Mouse (Mus musculus): ENCODE results near the gene Npas2. TPM values are rescaled to one million over a fixed set of nuclear protein-coding genes. Genes with fewer than 3 reads are reported as not detected.

The Npas2 gene
- total and polyA plus RNA-seq, 3 experiments = 1.8 to 10.0 (median 3.7) TPM

DNA sequence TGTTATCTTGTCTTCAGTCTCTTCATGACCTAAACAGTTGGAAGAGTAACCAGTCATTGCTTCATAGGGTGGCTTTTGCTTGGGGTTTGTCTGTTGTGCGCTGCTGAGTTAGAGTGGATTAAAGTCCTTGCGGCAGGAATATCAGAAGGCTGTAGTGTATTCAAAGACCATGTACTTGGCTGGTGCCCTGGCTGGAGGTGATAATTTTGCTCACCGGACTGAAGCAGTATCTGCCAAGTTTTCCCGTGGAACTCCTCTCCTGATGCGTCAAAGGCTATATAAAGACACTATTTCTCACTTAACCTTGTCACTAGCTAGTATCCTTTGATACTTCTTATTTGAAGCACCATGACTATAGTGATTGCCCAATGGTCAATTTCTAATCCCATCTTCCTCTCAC lies 34.9 kb downstream of the Npas2 start:
- no peaks in the 10 kb centered on the region for H3K79me2 ChIP-seq (replicated peaks; ENCODE audit: control insufficient read depth, insufficient read depth, low read length)
- H3K27ac ChIP-seq = no peak overlapping the region; the same call in 1 of the 2 replicates
- TF ChIP-seq CTCF (IDR thresholded peaks at IDR 0.05) (no peak), EP300 (IDR thresholded peaks at IDR 0.05; ENCODE audit: insufficient read depth, low read depth, low read length) (no peak), POLR2A (IDR thresholded peaks at IDR 0.05; ENCODE audit: insufficient read depth, low read depth, low read length) (no peak)
- H3K4me1 ChIP-seq (ENCODE audit: control insufficient read depth, insufficient read depth, low read length) = peaks cover 1% of the 10 kb centered on the region; the same call in 1 of the 2 replicates
- no peaks in the 10 kb centered on the region for H3K27me3 ChIP-seq (ENCODE audit: control insufficient read depth, insufficient read depth, low read length)
- peak in 1 of 2 experiments; percentile 47 for DNase-seq
- no peak overlapping the region for H3K9ac ChIP-seq (ENCODE audit: low read depth, low read length)
- no peak overlapping the region for H3K4me3 ChIP-seq
- H3K36me3 ChIP-seq (ENCODE audit: control insufficient read depth, insufficient read depth, low read length) = no peaks in the 10 kb centered on the region; the same call in 1 of the 2 replicates
- intact Hi-C loops (cut with DNase I) = loop anchor here (1.0 to 5.0 kb wide), 2 partner anchors 32 to 59 kb away; no protein-coding TSS in a partner anchor
- WGBS = 67% methylated on average over 5 of the region's 5 CpGs

- H3K4me1 ChIP-seq (ENCODE audit: control insufficient read depth, insufficient read depth, low read length) = peaks cover 3% of the 10 kb centered on the region
- DNase-seq = no peak
- no peaks in the 10 kb centered on the region; the same call in 1 of the 2 replicates for H3K36me3 ChIP-seq (ENCODE audit: control insufficient read depth, insufficient read depth, low read length)
- 71% methylated on average over 3 of the region's 3 CpGs for WGBS
- H3K4me3 ChIP-seq = no peak overlapping the region
- no peaks in the 10 kb centered on the region for H3K27me3 ChIP-seq (ENCODE audit: control insufficient read depth, insufficient read depth, low read length)
- no peak overlapping the region for H3K27ac ChIP-seq
- no peak overlapping the region for H3K9ac ChIP-seq (ENCODE audit: low read depth, low read length)
- TF ChIP-seq CTCF (IDR thresholded peaks at IDR 0.05) (peak; percentile 23; the same call in 1 of the 2 replicates), POLR2A (IDR thresholded peaks at IDR 0.05; ENCODE audit: insufficient read depth, low read depth, low read length) (no peak)
- intact Hi-C loops (cut with DNase I) = no loop called here
- H3K79me2 ChIP-seq (replicated peaks; ENCODE audit: control insufficient read depth, insufficient read depth, low read length) = no peaks in the 10 kb centered on the region
Measured at GRCm38 (mm10) chr1:39230021-39230420, 36.5 kb downstream of the Npas2 start.

GRCm38 (mm10) chr1:39234815-39235449 lies 41.4 kb downstream of the Npas2 start:
- 35% methylated on average over 11 of the region's 11 CpGs for WGBS
- no peak for DNase-seq
- peaks cover 2% of the 10 kb centered on the region for H3K4me1 ChIP-seq (ENCODE audit: control insufficient read depth, insufficient read depth, low read length)
- no peak overlapping the region for H3K27ac ChIP-seq
- no peak overlapping the region for H3K9ac ChIP-seq (ENCODE audit: low read depth, low read length)
- intact Hi-C loops (cut with DNase I) = no loop called here
- no peak overlapping the region for H3K4me3 ChIP-seq
- no peaks in the 10 kb centered on the region for H3K36me3 ChIP-seq (ENCODE audit: control insufficient read depth, insufficient read depth, low read length)
- no peaks in the 10 kb centered on the region for H3K27me3 ChIP-seq (ENCODE audit: control insufficient read depth, insufficient read depth, low read length)
- no peak for TF ChIP-seq POLR2A (IDR thresholded peaks at IDR 0.05; ENCODE audit: insufficient read depth, low read depth, low read length)
- no peak for TF ChIP-seq CTCF (IDR thresholded peaks at IDR 0.05)
- no peak for TF ChIP-seq EP300 (IDR thresholded peaks at IDR 0.05; ENCODE audit: insufficient read depth, low read depth, low read length)
- no peaks in the 10 kb centered on the region for H3K79me2 ChIP-seq (replicated peaks; ENCODE audit: control insufficient read depth, insufficient read depth, low read length)

GRCm38 (mm10) chr1:39237503-39238255 lies 44.1 kb downstream of the Npas2 start:
- TF ChIP-seq POLR2A (IDR thresholded peaks at IDR 0.05; ENCODE audit: insufficient read depth, low read depth, low read length) (no peak), EP300 (IDR thresholded peaks at IDR 0.05; ENCODE audit: insufficient read depth, low read depth, low read length) (no peak), CTCF (IDR thresholded peaks at IDR 0.05) (no peak)
- intact Hi-C loops (cut with DNase I) = no loop called here
- H3K36me3 ChIP-seq (ENCODE audit: control insufficient read depth, insufficient read depth, low read length) = no peaks in the 10 kb centered on the region
- peaks cover 2% of the 10 kb centered on the region for H3K4me1 ChIP-seq (ENCODE audit: control insufficient read depth, insufficient read depth, low read length)
- WGBS = 67% methylated on average over 9 of the region's 9 CpGs
- no peak overlapping the region for H3K4me3 ChIP-seq
- no peak overlapping the region for H3K27ac ChIP-seq
- H3K79me2 ChIP-seq (replicated peaks; ENCODE audit: control insufficient read depth, insufficient read depth, low read length) = no peaks in the 10 kb centered on the region
- no peak for DNase-seq
- H3K27me3 ChIP-seq (ENCODE audit: control insufficient read depth, insufficient read depth, low read length) = no peaks in the 10 kb centered on the region
- H3K9ac ChIP-seq (ENCODE audit: low read depth, low read length) = no peak overlapping the region

- H3K27ac ChIP-seq = no peak overlapping the region
- intact Hi-C loops (cut with DNase I) = no loop called here
- H3K4me1 ChIP-seq (ENCODE audit: control insufficient read depth, insufficient read depth, low read length) = no peaks in the 10 kb centered on the region
- no peak for TF ChIP-seq CTCF (IDR thresholded peaks at IDR 0.05)
- no peak for TF ChIP-seq POLR2A (IDR thresholded peaks at IDR 0.05; ENCODE audit: insufficient read depth, low read depth, low read length)
- no peak for TF ChIP-seq EP300 (IDR thresholded peaks at IDR 0.05; ENCODE audit: insufficient read depth, low read depth, low read length)
- WGBS = 88% methylated on average over 6 of the region's 6 CpGs
- no peak overlapping the region for H3K9ac ChIP-seq (ENCODE audit: low read depth, low read length)
- DNase-seq = no peak
- H3K4me3 ChIP-seq = no peak overlapping the region
- no peaks in the 10 kb centered on the region for H3K36me3 ChIP-seq (ENCODE audit: control insufficient read depth, insufficient read depth, low read length)
- H3K27me3 ChIP-seq (ENCODE audit: control insufficient read depth, insufficient read depth, low read length) = no peaks in the 10 kb centered on the region
- H3K79me2 ChIP-seq (replicated peaks; ENCODE audit: control insufficient read depth, insufficient read depth, low read length) = no peaks in the 10 kb centered on the region
Measured at GRCm38 (mm10) chr1:39240860-39241584, 47.5 kb downstream of the Npas2 start.

Measured in heart, adult 2 months (tissue).